8 mouse cellular contexts compared by ENCODE assay signal in genomic region chr9:72640642-72641041, GRCm38 (mm10). TPM values are rescaled to one million over a fixed set of nuclear protein-coding genes. Genes with fewer than 3 reads are reported as not detected.
DNase-seq lines count a peak whose midpoint lies in the region; ATAC-seq and TF ChIP-seq lines count a peak whose summit lies in the region.

No protein-coding gene starts in this region.

- H3K9ac ChIP-seq in hindbrain, embryonic 13.5 days, result peak overlapping the region; percentile 73; the same call in 1 of the 2 replicates
- H3K9ac ChIP-seq in midbrain, embryonic 14.5 days (replicated peaks; ENCODE audit: low read length), result peak overlapping the region; percentile 55; the same call in 1 of the 2 replicates

- H3K27ac ChIP-seq in kidney, adult 2 months (ENCODE audit: insufficient read depth, low read depth, low read length), result peak overlapping the region; percentile 99
- peak overlapping the region; percentile 100 for H3K27ac ChIP-seq in brown adipose tissue, adult 24 weeks (replicated peaks; ENCODE audit: low read depth, low read length)
- H3K27ac ChIP-seq in hindbrain, embryonic 13.5 days, result peak overlapping the region; percentile 97
- H3K27ac ChIP-seq in midbrain, embryonic 14.5 days (replicated peaks; ENCODE audit: low read depth, low read length), result peak overlapping the region; percentile 97

- ATAC-seq in hindbrain, embryonic 13.5 days (ENCODE audit: low FRiP score), result no peak
- ATAC-seq in midbrain, embryonic 14.5 days (ENCODE audit: low FRiP score, low TSS enrichment), result no peak

- H3K4me2 ChIP-seq in hindbrain, embryonic 13.5 days, result peak overlapping the region; percentile 58
- peak overlapping the region; percentile 68; the same call in 1 of the 2 replicates for H3K4me2 ChIP-seq in midbrain, embryonic 14.5 days (ENCODE audit: low read length)

- 24% methylated on average over 7 of the region's 7 CpGs for WGBS in kidney, adult 2 months
- WGBS in hindbrain, embryonic 13.5 days, result 21% methylated on average over 7 of the region's 7 CpGs
- 16% methylated on average over 7 of the region's 7 CpGs for WGBS in midbrain, embryonic 14.5 days

- no peak for DNase-seq in kidney, adult 2 months
- no peak for DNase-seq in kidney, adult 9 months
- DNase-seq in midbrain, embryonic 14.5 days, result peak; percentile 15
- no peak for DNase-seq in right cerebral cortex, postnatal 10 days (ENCODE audit: low spot score in 2 of 2)
- DNase-seq in urinary bladder, postnatal 10 days (ENCODE audit: low spot score), result no peak
- no peak for DNase-seq in gastrocnemius, postnatal 10 days

- H3K4me3 ChIP-seq in kidney, adult 2 months (ENCODE audit: insufficient read depth, low read depth, low read length), result no peak overlapping the region
- H3K4me3 ChIP-seq in brown adipose tissue, adult 24 weeks (ENCODE audit: insufficient read depth, low read depth, low read length), result peak overlapping the region; percentile 48
- H3K4me3 ChIP-seq in hindbrain, embryonic 13.5 days, result no peak overlapping the region
- no peak overlapping the region for H3K4me3 ChIP-seq in midbrain, embryonic 14.5 days (replicated peaks; ENCODE audit: low read depth, low read length)

- H3K36me3 ChIP-seq in kidney, adult 2 months (ENCODE audit: control insufficient read depth, insufficient read depth, low read length), result no peaks in the 10 kb centered on the region
- no peaks in the 10 kb centered on the region for H3K36me3 ChIP-seq in hindbrain, embryonic 13.5 days
- H3K36me3 ChIP-seq in midbrain, embryonic 14.5 days (ENCODE audit: control insufficient read depth, insufficient read depth, low read length), result no peaks in the 10 kb centered on the region

- no peak for TF ChIP-seq POLR2A in kidney, adult 2 months (IDR thresholded peaks at IDR 0.05; ENCODE audit: low read depth, low read length)

- H3K9me3 ChIP-seq in hindbrain, embryonic 13.5 days, result no peaks in the 10 kb centered on the region
- H3K9me3 ChIP-seq in midbrain, embryonic 14.5 days (ENCODE audit: control insufficient read depth, low read length), result no peaks in the 10 kb centered on the region

- H3K4me1 ChIP-seq in kidney, adult 2 months (ENCODE audit: control insufficient read depth, insufficient read depth, low read length), result peaks cover 15% of the 10 kb centered on the region
- peaks cover 18% of the 10 kb centered on the region for H3K4me1 ChIP-seq in brown adipose tissue, adult 24 weeks (ENCODE audit: control insufficient read depth, insufficient read depth, insufficient read length, low read length)
- H3K4me1 ChIP-seq in hindbrain, embryonic 13.5 days (replicated peaks), result peaks cover 26% of the 10 kb centered on the region
- peaks cover 23% of the 10 kb centered on the region for H3K4me1 ChIP-seq in midbrain, embryonic 14.5 days (ENCODE audit: control insufficient read depth, insufficient read depth, low read length)

- TF ChIP-seq CTCF in kidney, adult 2 months (conservative IDR thresholded peaks at IDR 0.05; ENCODE audit: insufficient read depth, insufficient read length, low read depth, low read length), result no peak

- H3K27me3 ChIP-seq in kidney, adult 2 months (replicated peaks; ENCODE audit: control insufficient read depth, insufficient read depth, low read length), result no peaks in the 10 kb centered on the region
- H3K27me3 ChIP-seq in hindbrain, embryonic 13.5 days, result no peaks in the 10 kb centered on the region
- no peaks in the 10 kb centered on the region for H3K27me3 ChIP-seq in midbrain, embryonic 14.5 days (ENCODE audit: control insufficient read depth, insufficient read depth, low read length)

RNA-seq across cellular contexts. Expression of gene Nedd4, which starts 21.5 kb away (rescaled TPM):
- 104 and 118 TPM in 2 replicates for polyA plus RNA-seq in kidney, adult 2 months (2012; rRNA removed)
- polyA plus RNA-seq in brown adipose tissue, adult 24 weeks (2012; ENCODE audit: insufficient read depth, insufficient read length, missing spikeins), result 162 and 164 TPM in 2 replicates
- polyA plus RNA-seq in hindbrain, embryonic 13.5 days (2015; fragmentation: Nextera tagmentation; extraction: Ambion mirVana), result 514 and 518 TPM in 2 replicates
- 351 and 564 TPM in 2 replicates for polyA plus RNA-seq in midbrain, embryonic 14.5 days (2014; fragmentation: Nextera tagmentation; extraction: Ambion mirVana)
- 100 to 1,000 TPM; 563 to 619 TPM for total RNA-seq in gastrocnemius, postnatal 10 days (2021)
